Mouse (Mus musculus) mouse embryonic stem cell (cell line): ENCODE results near the gene Btbd35f17.
"Not testable (repeated sequence)": the region's sequence is repeated elsewhere in the genome, so short reads cannot be mapped to it uniquely, and the experiment has no call there.

Experiments used
- in situ Hi-C, 2 experiments: fragments of 300-500 bp; cut with MboI; formaldehyde crosslinking; loops; 1 replicate in 1 of 2; 3 replicates in 1 of 2; pipeline ENCODE4 v1.14.3; 2019 to 2020; ENCODE audit warnings: low sequenced_read_pairs in 2 of 2, low pct_unique_long_range_greater_than_20kb in 1 of 2, mixed read lengths in 1 of 2; ENCODE audit not compliant: unreplicated experiment in 1 of 2

Btbd35f17 gene

DNA sequence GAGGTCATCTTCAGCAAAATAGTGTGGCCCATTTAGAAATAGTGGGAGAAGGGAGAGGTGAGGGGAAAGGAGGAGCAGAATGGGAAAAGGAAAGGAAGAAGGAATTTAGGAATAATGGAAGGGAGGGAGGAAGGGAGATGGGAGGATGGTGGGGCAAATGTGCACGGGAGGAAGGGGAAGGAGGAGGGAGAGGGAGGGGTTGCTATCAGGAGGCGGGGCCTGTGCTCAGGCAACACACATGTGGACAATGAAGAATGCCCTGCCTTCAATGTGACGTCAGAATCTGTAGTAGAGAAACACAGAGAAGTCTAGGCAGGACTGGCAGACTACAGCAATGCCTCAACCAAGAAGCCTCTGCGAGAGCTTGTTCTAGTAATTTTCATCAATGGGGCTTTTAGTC is at the start of gene Btbd35f17:
Gene Btbd35f17, plus strand, starts transcription at position 301 of the 400 bp plus-strand sequence.
- in situ Hi-C loops, result not testable (repeated sequence)
